In the genomic region with DNA sequence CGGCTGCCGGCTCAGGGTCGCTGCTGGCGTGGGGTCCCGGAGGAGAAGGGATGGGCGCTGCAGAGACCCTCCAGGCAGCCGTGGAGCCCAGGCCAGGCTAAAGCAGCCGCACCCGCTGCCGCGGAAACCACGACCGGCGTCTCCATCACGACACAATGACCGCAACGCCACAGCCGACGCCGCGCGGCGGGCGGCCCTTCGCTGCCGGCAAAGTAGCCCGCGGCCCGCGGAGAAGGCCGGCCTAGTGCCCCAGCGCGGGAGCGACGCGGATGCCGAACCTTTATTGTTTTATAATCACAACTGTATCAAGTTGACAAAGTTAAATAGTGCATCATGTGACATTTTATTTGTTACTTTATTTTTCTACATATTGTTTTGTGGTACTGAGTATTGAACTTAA, we compare ENCODE assay signal across 7 mouse cellular contexts. TPM values are rescaled to one million over a fixed set of nuclear protein-coding genes. Genes with fewer than 3 reads are reported as not detected.
DNase-seq lines count a peak whose midpoint lies in the region; ATAC-seq and TF ChIP-seq lines count a peak whose summit lies in the region.
"Not testable (repeated sequence)": the region's sequence is repeated elsewhere in the genome, so short reads cannot be mapped to it uniquely, and the experiment has no call there.

No protein-coding gene starts in this region.

- H3K4me2 ChIP-seq in forebrain, embryonic 13.5 days = peak overlapping the region; percentile 58
- H3K4me2 ChIP-seq in heart, embryonic 16.5 days (ENCODE audit: low read depth, low read length) = peak overlapping the region; percentile 65
- H3K4me2 ChIP-seq in intestine, postnatal 0 days (replicated peaks; ENCODE audit: low read depth) = peak overlapping the region; percentile 55
- H3K4me2 ChIP-seq in liver, embryonic 11.5 days = peak overlapping the region; percentile 56
- peak overlapping the region; percentile 50 for H3K4me2 ChIP-seq in midbrain, embryonic 12.5 days (replicated peaks)

- peak; percentile 50 for DNase-seq in embryo, embryonic 10.5 days (ENCODE audit: low spot score)
- not testable (repeated sequence) for DNase-seq in liver, embryonic 11.5 days (ENCODE audit: low spot score)
- DNase-seq in ovary, postnatal 36 days (ENCODE audit: low spot score) = peak; percentile 12

- WGBS in forebrain, embryonic 13.5 days = under 1% methylated on average over 30 of the region's 37 CpGs
- WGBS in heart, embryonic 16.5 days = 7% methylated on average over 27 of the region's 37 CpGs
- WGBS in intestine, postnatal 0 days = 6% methylated on average over 30 of the region's 37 CpGs
- WGBS in liver, embryonic 11.5 days = 3% methylated on average over 30 of the region's 37 CpGs
- WGBS in midbrain, embryonic 12.5 days = under 1% methylated on average over 30 of the region's 37 CpGs

- peaks cover 31% of the 10 kb centered on the region for H3K27me3 ChIP-seq in forebrain, embryonic 13.5 days
- peaks cover 11% of the 10 kb centered on the region; the same call in 1 of the 2 replicates for H3K27me3 ChIP-seq in heart, embryonic 16.5 days (ENCODE audit: control insufficient read depth, insufficient read depth, low read length)
- not testable (repeated sequence) for H3K27me3 ChIP-seq in intestine, postnatal 0 days (replicated peaks; ENCODE audit: control insufficient read depth, insufficient read depth, low read length)
- peaks cover 30% of the 10 kb centered on the region for H3K27me3 ChIP-seq in liver, embryonic 11.5 days (replicated peaks; ENCODE audit: control insufficient read depth, insufficient read depth, low read length)
- H3K27me3 ChIP-seq in midbrain, embryonic 12.5 days = peaks cover 35% of the 10 kb centered on the region

- H3K4me1 ChIP-seq in forebrain, embryonic 13.5 days; heart, embryonic 16.5 days (ENCODE audit: control insufficient read depth, insufficient read depth, low read length); intestine, postnatal 0 days (replicated peaks; ENCODE audit: control insufficient read depth, insufficient read depth, low read length); liver, embryonic 11.5 days (replicated peaks; ENCODE audit: control insufficient read depth, insufficient read depth, low read length); midbrain, embryonic 12.5 days: not testable (repeated sequence)

- H3K4me3 ChIP-seq in forebrain, embryonic 13.5 days = peak overlapping the region; percentile 33
- H3K4me3 ChIP-seq in heart, embryonic 16.5 days (ENCODE audit: low read length) = peak overlapping the region; percentile 44
- 0 out of 2 replicates have a peak overlapping the region, but pooled peaks have one; percentile 7 for H3K4me3 ChIP-seq in intestine, postnatal 0 days (ENCODE audit: low read depth, low read length)
- H3K4me3 ChIP-seq in liver, embryonic 11.5 days (ENCODE audit: low read depth, low read length) = not testable (repeated sequence)
- H3K4me3 ChIP-seq in midbrain, embryonic 12.5 days = peak overlapping the region; percentile 34

- not testable (repeated sequence) for H3K36me3 ChIP-seq in forebrain, embryonic 13.5 days (ENCODE audit: poor library complexity, severe bottlenecking); heart, embryonic 16.5 days (ENCODE audit: control insufficient read depth, insufficient read depth); intestine, postnatal 0 days (ENCODE audit: control insufficient read depth, insufficient read depth); liver, embryonic 11.5 days (ENCODE audit: control insufficient read depth, insufficient read depth, low read length); midbrain, embryonic 12.5 days

- not testable (repeated sequence) for ATAC-seq in forebrain, embryonic 13.5 days; heart, embryonic 16.5 days (replicated peaks; ENCODE audit: extremely low read depth, insufficient read depth, low FRiP score); intestine, postnatal 0 days; liver, embryonic 11.5 days (replicated peaks; ENCODE audit: low FRiP score); midbrain, embryonic 12.5 days (ENCODE audit: low FRiP score, low read depth)

- not testable (repeated sequence) for H3K9me3 ChIP-seq in forebrain, embryonic 13.5 days (replicated peaks); heart, embryonic 16.5 days (replicated peaks; ENCODE audit: control insufficient read depth, low read length); intestine, postnatal 0 days (ENCODE audit: control insufficient read depth); liver, embryonic 11.5 days (ENCODE audit: control insufficient read depth, low read length); midbrain, embryonic 12.5 days

- not testable (repeated sequence) for TF ChIP-seq CTCF in intestine, postnatal 0 days (IDR thresholded peaks at IDR 0.05; ENCODE audit: low read depth)

- not testable (repeated sequence) for H3K27ac ChIP-seq in forebrain, embryonic 13.5 days; heart, embryonic 16.5 days (ENCODE audit: low read length); intestine, postnatal 0 days (ENCODE audit: low read depth, low read length); liver, embryonic 11.5 days (ENCODE audit: low read depth, low read length); midbrain, embryonic 12.5 days (replicated peaks)

- peak overlapping the region; percentile 54; the same call in 1 of the 2 replicates for H3K9ac ChIP-seq in forebrain, embryonic 13.5 days
- H3K9ac ChIP-seq in heart, embryonic 16.5 days (ENCODE audit: low read length) = peak overlapping the region; percentile 57
- H3K9ac ChIP-seq in intestine, postnatal 0 days (ENCODE audit: low read depth, low read length); liver, embryonic 11.5 days (ENCODE audit: low read depth, low read length): not testable (repeated sequence)
- 0 out of 2 replicates have a peak overlapping the region, but pooled peaks have one; percentile 37 for H3K9ac ChIP-seq in midbrain, embryonic 12.5 days (replicated peaks)

RNA-seq across cellular contexts. Expression of a gene that starts 9.1 kb away (rescaled TPM):
- 0.22 and 0.31 TPM in 2 replicates for polyA plus RNA-seq in forebrain, embryonic 13.5 days (2015; fragmentation: Nextera tagmentation; extraction: Ambion mirVana)
- 0.41 and 0.89 TPM in 2 replicates for polyA plus RNA-seq in heart, embryonic 16.5 days (2015; fragmentation: Nextera tagmentation; extraction: Ambion mirVana)
- polyA plus RNA-seq in intestine, postnatal 0 days (2015; fragmentation: Nextera tagmentation; extraction: Ambion mirVana) = 0.05 and 0.18 TPM in 2 replicates
- polyA plus RNA-seq in liver, embryonic 11.5 days (2014; fragmentation: Nextera tagmentation; extraction: Ambion mirVana) = not detected in 2 replicates
- polyA plus RNA-seq in midbrain, embryonic 12.5 days (2016; fragmentation: Nextera tagmentation; extraction: Ambion mirVana) = 0.59 and 1.0 TPM in 2 replicates

RNA-seq across cellular contexts. Expression of a gene that starts 10.7 kb away (rescaled TPM):
- polyA plus RNA-seq in forebrain, embryonic 13.5 days (2015; fragmentation: Nextera tagmentation; extraction: Ambion mirVana) = 24.7 and 25.9 TPM in 2 replicates
- polyA plus RNA-seq in heart, embryonic 16.5 days (2015; fragmentation: Nextera tagmentation; extraction: Ambion mirVana) = 6.4 and 7.0 TPM in 2 replicates
- 11.1 and 11.8 TPM in 2 replicates for polyA plus RNA-seq in intestine, postnatal 0 days (2015; fragmentation: Nextera tagmentation; extraction: Ambion mirVana)
- polyA plus RNA-seq in liver, embryonic 11.5 days (2014; fragmentation: Nextera tagmentation; extraction: Ambion mirVana) = 3.2 and 3.4 TPM in 2 replicates
- polyA plus RNA-seq in midbrain, embryonic 12.5 days (2016; fragmentation: Nextera tagmentation; extraction: Ambion mirVana) = 19.5 and 19.8 TPM in 2 replicates

RNA-seq across cellular contexts. Expression of a gene that starts 28.6 kb away (rescaled TPM):
- polyA plus RNA-seq in forebrain, embryonic 13.5 days (2015; fragmentation: Nextera tagmentation; extraction: Ambion mirVana) = 1.4 and 2.9 TPM in 2 replicates
- polyA plus RNA-seq in heart, embryonic 16.5 days (2015; fragmentation: Nextera tagmentation; extraction: Ambion mirVana) = 1.6 and 2.0 TPM in 2 replicates
- 36.8 and 44.0 TPM in 2 replicates for polyA plus RNA-seq in intestine, postnatal 0 days (2015; fragmentation: Nextera tagmentation; extraction: Ambion mirVana)
- 1.6 and 2.0 TPM in 2 replicates for polyA plus RNA-seq in liver, embryonic 11.5 days (2014; fragmentation: Nextera tagmentation; extraction: Ambion mirVana)
- polyA plus RNA-seq in midbrain, embryonic 12.5 days (2016; fragmentation: Nextera tagmentation; extraction: Ambion mirVana) = 1.3 and 3.0 TPM in 2 replicates
